Mouse (Mus musculus) embryo, embryonic 11 days (tissue): ENCODE results near the gene D630039A03Rik.

Experiments
- DNase-seq: peaks from one replicate; pipeline ENCODE4 v3.0.0-alpha.2; 2015

Gene D630039A03Rik

DNA sequence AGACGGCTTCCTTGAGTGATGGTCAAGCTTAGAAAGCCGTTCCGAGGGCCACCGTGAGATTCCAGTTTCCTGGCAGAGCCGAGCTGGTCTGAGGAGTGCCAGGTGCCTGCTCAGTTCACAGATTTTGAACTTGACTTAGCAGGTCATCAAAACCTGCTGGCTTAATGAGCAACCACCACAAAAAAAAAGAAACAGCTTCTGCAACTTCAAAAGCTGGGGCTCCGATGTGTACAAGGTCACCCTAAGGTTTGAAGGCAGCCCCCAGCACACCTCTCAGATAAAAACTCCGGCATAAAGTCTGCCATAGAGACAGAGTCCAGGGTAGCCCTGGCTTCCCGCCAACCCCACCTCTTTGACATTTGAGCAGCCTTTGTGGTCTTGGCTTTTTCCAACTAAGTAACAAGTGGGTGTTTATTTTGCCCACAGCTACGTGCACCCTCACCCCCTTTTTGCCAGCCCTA lies at the start of gene D630039A03Rik:
TSS of gene D630039A03Rik (minus strand) at position 97 of the 461 bp plus-strand sequence.
- no peak for DNase-seq

DNA sequence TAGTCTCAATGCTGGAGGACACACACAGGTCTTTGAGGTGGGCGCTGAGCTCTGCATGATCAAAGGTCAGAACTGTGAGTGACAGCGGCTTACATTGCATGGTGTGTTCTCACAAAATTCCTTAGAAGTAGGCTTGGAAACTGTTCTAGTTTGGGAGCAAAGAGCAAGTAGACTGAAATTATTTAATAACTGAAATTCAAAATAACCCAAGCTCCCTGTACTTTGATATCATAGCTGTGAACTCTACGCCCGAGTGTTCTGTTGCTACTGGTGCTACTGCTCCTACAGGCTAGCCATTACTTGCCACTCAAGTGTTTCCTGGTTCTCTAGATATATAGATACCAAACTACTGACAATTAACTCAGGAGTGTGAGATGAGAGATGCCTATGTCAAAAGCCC lies 49.4 kb upstream of the D630039A03Rik start:
- no peak for DNase-seq

DNA sequence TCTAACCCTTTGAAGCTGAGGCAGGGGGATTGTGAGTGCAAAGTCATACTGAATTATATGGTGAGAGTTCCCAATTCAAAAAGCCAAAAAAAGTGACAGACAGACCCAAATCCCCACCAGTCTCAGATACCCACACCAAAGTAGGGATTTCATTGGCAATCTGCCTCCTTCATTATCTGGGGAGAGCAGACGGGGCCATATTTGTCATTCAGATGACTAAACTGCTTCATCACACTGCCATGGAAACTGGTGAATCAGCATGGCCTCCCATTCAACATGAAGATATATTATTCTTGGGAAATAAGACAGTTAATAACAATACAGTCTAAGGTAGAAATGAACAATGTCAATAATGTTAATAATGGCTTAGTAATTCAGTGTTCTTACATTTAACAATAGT lies 48.0 kb upstream of the D630039A03Rik start:
- DNase-seq = no peak

DNA sequence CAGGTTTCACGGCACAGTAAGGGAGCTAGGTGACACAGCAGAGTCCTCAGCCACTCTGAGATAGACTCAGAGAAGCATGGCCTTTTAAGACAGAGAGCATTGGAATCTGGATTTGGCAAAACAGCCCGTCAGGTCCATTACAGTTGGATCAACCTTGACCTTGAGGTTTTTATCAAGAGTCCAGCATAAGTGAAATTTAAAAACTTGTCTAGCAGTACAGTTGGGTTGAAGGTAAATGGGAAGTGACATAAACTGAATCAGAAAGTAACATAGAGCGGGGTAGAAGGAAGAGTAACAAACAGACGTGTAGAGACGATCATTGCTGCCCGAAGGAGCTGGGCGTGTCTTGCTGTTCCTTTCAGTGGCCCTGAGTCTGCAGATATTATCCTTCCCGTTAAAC lies 43.0 kb upstream of the D630039A03Rik start:
- no peak for DNase-seq

DNA sequence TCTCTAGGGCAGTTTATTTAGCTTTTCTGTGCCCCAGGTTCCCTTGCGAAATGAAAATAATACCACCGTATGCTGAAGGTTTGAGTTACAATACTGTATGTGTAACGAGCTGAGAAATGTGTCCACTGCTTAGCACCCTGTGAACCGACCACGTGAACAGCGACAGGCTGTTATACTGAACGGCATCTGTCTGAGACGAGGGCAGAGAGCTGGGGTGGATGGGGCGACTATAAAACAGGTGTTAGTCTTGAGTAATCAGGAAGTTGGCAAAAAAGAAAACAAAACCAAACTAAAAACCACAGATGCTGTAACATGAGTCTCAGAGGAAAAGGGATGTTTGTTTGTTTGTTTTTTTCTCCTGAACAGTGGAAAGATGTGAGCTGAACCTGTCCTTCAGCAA lies 42.0 kb upstream of the D630039A03Rik start:
- DNase-seq = no peak

DNA sequence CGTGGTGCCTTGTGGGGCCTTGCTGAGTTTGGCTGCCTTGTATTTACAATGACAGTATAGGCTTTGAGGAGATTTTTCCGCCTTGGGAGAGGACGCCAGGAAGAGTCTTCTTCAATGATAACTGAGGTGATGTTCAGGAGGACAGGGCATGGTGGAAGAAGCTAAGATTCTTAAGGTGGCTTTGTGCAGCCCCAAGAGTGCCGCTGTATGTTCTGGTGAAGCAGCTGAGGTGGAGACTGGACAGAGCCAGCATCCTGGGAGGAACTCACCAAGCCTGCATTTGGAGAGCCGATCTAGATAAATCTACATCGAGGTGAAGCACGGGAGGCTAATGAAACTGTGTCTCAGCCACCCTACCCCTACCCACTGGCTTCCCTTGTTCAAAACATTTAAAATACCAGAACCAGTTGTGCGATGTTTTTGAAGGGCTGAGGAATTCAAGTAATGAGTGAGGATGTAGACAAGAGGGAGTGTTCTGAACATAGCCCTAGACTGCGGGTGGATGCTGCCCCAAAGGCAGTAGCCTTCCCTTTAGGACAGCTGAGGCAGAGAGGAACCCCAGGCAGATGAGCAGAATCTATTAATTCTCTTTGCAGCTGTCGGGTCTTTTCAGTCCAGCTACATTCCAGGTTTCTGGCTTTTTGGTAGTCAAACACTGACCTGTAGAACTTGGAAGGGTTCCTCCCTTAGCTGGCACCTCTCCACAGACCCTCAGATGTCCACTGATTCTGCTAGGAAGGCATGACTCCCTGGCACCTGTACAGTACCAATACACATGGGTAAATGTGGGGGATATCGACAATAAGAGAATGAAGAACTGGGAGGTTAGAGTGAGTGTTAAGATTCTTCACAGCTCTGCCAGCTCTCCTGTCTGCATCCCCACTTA lies 41.3 kb upstream of the D630039A03Rik start:
- peak; percentile 19 for DNase-seq

DNA sequence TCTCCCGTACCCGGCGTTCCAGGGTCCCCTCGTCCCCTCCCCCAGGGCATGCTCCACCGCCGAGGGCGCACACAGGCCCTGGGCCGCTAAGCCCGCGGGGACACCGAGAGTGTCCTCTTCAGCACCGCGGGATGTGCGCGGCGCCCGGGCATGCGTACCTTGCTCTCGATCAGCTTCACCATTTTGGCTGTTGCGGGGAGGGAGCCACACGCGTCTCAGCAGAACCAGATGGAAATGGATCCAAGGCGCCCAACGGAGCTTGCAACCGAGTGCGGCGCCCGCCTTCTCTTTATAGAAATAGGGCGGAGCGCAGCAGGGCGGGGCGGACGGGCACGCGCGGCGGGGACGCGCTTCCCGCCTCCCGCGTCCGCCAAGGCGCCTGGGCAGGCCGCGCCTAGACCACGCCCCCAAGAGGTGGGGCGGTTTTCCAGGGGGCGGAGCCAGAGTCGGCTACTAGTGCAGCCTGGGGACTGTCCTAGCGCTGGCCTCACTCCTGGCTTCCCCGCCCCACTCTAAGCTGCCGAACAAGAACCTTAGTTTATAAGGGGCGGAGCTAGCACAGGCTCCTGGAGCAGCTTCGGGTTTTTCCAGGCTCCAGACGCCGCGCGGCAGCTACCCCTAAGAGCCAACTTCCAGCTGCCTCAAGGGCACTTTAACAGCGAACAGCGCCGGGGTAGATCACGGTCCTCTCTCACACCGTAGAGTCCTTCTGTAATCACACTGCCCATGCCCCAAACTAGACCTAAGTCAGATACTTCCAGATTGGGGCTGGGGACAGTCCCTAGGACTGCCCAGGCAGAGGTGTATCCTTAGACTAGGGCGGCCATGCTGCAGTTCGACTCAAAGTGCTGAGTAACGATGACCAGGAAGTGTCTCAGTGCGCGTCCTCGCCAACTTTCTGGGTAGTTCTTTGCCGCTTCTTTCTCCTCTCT lies 40.2 kb upstream of the D630039A03Rik start, which contains the start of gene Txn1:
TSS of gene Txn1 (minus strand) at position 383 of the 932 bp plus-strand sequence.
- peak; percentile 98 for DNase-seq

DNA sequence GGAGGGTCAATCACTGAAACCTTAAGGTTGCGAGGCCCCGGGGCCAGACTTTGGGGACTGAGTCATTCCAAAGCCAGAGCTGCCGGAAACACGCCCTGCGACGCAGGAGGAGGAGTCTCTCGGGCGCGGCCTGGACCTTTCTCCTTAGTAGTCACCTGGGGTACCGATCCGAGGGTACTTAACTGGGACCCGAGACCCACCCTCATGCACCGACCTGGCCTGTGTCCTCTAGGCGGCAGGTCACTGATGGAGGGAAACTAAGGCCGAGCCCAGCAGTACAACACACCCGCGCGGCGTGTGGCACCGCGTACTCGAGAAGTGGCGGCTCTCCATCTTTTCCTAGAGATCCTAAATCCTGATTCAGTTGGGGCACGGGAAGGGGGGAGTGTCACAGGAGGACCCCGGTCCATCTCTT lies 39.5 kb upstream of the D630039A03Rik start:
- peak; percentile 83 for DNase-seq

DNA sequence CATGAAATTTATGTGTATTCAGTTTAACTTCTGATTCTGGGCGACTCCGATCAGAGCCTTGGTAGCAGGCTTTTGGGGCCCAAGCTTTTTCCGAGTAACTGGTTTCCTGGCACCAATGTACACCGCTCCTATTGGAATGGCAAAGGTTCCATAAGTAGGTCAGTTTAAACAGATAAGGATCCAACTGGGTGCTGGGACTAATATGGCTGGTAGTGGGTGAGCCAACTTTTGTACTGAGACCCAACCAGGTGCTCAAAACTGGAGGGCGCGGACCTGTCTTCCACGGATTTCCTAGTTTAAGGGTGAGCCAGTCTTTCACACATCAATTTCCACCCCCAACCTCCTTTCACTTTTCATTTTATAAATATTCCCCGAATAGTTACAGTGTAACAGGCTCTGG lies 38.9 kb upstream of the D630039A03Rik start:
- no peak for DNase-seq

DNA sequence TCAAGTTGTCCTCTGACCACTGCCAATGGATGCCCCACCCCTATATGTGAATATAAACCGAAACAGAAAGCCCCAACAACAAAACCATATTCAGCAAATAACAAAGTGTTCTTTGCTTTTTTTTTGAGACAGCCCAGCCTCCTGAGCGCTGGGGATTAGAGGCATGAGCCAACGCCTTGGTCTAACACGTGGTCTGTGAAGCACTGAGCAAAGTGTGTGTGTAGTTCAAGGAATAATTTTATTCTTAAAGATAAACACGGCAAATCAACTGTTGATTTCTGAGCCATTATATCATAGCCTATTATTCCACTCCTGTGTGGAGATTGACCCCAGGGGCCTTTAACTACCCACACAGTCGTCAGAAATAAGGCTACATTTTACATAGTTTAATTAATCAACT lies 38.5 kb upstream of the D630039A03Rik start:
- no peak for DNase-seq

DNA sequence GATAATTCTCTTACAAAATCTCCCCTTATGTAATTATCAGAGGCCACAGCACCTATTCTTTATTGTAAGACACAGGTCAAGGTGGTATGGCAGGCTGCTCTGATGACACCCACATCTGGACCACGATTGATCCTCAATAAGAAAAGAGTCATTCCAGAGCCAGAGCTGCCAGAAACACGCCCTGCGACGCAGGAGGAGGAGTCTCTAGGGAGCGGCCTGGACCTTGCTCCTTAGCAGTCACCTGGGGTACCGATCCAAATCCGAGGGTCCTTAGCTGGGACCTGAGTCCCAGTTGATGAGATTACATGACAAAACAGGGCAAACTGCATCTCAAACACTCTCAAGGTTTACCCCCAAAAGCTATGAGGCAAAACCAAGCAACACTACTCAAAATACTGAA lies 37.7 kb upstream of the D630039A03Rik start:
- DNase-seq = no peak

DNA sequence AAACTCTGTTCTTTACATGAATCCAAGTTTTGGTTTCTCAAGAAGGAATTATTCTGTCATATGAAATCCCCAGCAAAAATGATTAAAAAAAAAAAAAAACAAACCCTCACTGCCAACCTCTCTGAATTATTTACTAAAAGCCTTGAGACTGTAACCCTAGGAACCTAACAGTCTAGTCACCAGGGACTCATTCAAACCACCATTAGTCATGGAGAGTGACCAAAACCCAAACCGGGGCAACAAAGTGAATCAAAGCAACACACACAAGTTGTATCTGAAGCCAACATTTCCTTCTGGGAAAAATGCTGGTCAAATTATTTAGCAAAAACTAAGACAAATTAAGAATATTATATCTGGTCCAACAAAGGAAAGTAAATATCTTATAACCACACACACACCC lies 36.8 kb upstream of the D630039A03Rik start:
- no peak for DNase-seq

DNA sequence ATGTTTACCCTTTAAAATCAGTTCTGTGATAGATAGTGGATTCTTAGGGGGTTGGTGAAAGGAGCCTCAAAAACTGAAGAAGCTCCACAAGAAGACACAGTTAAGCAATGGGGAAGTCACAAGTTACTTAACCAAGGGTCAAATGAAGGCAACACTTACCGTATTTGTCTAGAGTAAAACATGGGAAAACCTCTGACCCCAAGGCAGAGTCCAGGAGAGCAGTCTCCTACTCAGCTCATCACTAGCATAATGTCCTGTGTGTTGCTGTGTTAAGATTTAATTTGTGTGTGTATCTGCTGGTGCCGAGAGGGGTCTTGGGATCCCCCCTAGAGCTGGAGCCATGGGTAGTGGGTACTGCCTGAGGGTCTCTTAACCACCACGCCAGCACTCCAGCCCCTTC lies 36.3 kb upstream of the D630039A03Rik start:
- DNase-seq = no peak

DNA sequence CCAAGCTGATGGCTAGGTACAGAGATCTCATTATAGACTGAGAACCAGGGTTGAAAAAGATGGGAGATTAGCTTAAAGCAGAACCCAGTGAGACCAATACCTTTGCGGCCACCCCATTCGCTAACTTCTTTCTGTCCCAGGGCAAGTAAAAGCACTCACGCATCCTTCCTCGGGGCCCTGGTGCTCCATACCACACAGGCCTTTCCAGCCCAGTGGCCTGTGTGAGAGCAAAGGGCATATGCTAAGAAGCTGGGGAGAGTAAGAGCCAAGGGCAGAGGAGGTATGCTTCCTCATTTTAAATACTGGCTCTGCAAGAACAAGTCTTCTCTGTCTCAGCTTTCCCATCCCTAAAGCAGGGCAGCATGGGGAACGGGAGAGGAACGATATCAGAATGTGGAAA lies 33.8 kb upstream of the D630039A03Rik start:
- DNase-seq = no peak

DNA sequence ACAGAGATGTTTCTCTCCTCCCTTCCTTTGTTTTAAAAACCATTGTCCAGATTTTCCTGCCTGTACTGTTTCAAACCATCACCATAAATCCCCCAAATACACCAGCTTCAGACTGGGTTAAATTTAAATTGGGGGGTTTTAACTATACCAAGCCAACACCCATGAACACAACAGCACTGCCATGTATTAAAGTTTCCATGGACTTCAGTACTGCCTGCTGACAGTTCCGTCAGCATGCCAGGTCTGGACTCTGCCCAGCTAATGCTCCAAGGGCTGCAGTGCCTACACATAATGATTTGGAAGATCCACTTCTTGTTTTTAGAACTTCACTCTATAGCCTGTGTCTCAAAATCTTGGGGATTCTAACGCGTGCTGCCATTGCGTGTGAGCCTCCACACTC lies 31.4 kb upstream of the D630039A03Rik start:
- DNase-seq = no peak

DNA sequence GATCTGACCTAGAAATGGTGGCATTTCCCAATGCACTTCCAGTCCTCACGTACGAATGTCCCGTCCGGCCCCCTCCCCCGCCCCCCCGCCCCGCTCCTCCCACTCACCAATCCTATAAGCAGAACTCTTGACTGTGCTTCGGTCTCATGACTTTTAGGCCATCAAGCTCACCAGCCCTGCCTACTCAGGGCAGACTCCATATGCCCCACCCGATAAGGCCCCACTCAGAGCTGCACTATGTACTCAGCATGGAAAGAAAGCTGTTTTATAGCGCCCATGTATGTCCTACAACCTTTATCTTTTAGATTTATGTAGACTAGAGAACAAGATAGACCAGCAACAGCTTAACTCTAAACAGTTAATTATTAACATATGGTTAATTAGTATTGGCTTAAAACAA lies 30.9 kb upstream of the D630039A03Rik start:
- DNase-seq = no peak

DNA sequence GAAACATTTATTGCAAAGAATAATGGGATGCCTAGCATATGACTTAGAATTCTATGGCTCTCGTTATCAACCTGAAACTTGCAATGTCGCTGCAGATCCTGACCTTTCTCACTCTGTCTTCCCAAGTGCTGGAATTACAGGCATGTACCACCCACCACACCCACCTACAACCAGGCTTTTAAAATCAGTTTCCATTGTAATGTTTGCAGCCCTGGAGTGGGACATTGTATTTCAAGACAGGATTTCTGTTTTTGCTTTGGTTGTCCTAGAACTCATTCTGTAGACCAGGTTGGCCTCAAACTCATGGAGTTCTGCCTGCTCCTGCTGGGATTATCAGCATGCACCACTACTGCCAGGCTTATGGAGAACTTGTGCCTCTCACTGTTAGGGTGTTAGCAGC lies 26.8 kb upstream of the D630039A03Rik start:
- DNase-seq = no peak

DNA sequence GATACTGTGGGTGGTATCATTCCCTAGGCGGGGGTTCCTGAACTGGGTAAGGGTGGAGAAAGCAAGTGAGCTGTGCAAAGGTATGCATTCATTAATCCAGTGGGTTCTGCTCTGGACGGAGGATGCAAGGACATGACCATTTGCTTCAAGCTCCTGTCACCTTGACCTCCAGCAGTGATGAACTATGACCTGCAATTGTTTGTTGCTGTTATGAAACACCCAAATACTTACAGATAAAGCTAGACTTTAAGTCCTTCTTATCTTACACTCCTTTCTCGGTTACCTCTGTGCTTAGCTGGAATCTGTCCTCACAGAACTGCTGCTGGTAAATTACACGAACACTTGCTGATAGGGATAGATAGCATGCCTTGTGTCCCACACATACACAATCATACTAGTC lies 24.5 kb upstream of the D630039A03Rik start:
- DNase-seq = no peak

DNA sequence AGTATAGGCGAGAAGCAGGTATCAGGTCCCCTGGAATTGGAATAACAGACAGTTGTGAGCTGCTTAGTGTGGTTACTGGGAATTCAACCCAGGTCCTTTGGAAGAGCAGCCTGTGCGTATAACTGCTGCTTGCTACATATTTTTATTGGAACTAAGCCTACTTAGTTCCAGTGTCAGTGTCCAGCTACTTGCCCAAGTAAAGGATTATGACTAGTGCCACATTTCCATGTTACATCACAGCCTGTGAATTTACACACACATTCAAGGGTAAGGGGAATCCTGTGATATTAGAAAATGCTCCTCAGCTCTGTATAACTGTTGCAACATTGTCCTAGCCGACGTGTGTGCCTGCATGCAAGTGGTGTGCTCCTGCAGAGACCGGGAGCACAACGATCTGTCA lies 21.2 kb upstream of the D630039A03Rik start:
- DNase-seq = no peak

DNA sequence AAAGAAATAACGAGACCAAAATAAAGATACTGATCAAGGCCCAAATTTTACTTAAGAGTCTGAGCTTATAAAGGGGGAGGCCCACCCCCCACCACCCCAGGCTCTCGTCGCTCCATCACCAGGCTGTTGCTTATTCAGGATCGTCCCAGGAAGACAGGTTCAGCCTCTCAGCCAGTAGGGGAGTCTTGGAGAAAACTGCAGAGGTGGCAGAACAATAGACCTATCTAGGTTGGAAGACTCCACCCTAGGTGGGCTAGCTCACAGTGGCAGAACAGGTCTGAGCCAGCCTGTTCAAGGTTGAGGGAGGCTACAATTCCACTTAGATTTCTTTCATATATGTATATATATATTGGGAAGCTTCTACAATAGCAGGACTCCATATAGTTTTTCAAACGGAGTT lies 18.1 kb upstream of the D630039A03Rik start:
- no peak for DNase-seq

DNA sequence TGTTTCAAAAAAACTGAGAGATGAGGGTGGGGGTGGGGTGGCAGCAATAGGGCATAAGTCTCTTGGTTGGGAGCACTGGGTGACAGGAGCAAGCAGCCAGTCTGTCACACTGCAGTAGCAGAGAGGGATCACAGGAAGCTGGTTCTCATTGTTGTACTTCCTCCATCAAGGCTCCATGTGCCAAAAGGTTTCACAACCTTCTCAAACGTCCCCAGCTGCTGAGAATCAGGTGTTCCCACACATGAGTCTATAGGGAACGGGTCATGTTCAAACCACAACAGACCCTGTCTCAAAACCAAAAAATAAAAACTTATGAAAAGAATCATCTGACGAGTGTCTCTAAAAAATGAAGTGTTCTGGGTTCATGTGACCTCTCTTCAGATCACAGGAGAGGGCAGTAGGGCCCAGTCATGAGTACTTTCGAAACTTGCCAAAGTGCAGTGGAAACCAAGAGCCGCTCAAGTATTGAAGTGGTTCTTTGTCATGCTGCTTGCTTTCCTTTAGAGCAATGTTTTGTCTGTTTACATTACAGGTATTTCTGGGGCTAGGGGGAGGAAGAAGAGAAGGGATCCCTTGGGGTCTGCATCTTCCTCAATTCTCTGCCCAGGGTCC lies 14.6 kb upstream of the D630039A03Rik start:
- no peak for DNase-seq

DNA sequence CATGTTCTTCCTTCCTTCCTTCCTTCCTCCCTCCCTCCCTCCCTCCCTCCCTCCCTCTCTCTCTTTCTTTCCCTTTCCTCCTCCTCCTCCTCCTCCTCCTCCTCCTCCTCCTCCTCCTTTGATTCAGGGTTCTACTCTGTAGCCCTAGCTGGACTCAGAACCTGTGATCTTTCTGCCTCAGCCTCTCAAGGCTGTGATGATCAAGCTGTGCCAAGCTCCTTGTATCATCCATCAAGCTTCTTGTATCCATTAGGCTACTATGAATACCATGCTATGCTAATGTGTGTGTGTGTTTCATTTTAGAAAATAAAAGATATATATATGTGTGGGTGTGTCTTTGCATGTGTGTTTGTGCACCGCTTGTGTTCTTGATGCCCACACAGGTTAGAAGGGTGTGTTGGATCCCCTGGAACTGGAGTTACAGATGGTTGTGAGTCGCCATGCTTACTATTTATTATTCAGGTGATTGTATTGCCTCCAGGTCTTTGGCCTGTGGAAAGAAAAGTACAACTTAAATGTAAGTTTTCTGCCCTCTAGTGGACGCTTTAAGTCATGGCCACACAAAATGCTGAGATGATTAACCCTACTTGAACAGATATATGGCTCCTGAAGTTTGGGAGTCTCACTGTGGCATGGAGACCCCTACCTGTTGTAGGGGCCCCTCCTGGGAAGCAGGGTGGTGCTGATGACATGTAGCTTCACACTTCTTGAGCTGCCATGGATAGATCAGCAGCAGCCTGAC lies 11.5 kb upstream of the D630039A03Rik start:
- DNase-seq = peak; percentile 76
